ENCODE assay signal across 8 mouse cellular contexts in genomic region chr15:103295851-103296250, GRCm38 (mm10). TPM values are rescaled to one million over a fixed set of nuclear protein-coding genes. Genes with fewer than 3 reads are reported as not detected.
DNase-seq lines count a peak whose midpoint lies in the region; ATAC-seq and TF ChIP-seq lines count a peak whose summit lies in the region.
"Had no signal": no experiment of that assay in that cellular context is flagged by ENCODE, and none has a peak within 500 bp of the region (broad histone marks: within the 10 kb centered on the region; RNA-seq: fewer than 3 reads in every experiment).

No protein-coding gene starts in this region.

- peaks cover 19% of the 10 kb centered on the region for H3K4me1 ChIP-seq in lung, embryonic 14.5 days (ENCODE audit: insufficient read depth)
- no peaks in the 10 kb centered on the region for H3K4me1 ChIP-seq in lung, postnatal 0 days (ENCODE audit: insufficient read depth, low read depth, low read length)
- peaks cover 63% of the 10 kb centered on the region for H3K4me1 ChIP-seq in hindbrain, embryonic 13.5 days (replicated peaks)
- peaks cover 64% of the 10 kb centered on the region for H3K4me1 ChIP-seq in neural tube, embryonic 11.5 days (ENCODE audit: control insufficient read depth, insufficient read depth, low read length)

- no peaks in the 10 kb centered on the region for H3K27me3 ChIP-seq in lung, embryonic 14.5 days (ENCODE audit: insufficient read depth, low read length)
- H3K27me3 ChIP-seq in lung, postnatal 0 days (replicated peaks; ENCODE audit: insufficient read depth, low read length): no peaks in the 10 kb centered on the region
- H3K27me3 ChIP-seq in hindbrain, embryonic 13.5 days: no peaks in the 10 kb centered on the region
- H3K27me3 ChIP-seq in neural tube, embryonic 11.5 days (ENCODE audit: control insufficient read depth, insufficient read depth, low read length): no peaks in the 10 kb centered on the region
- H3K27me3 ChIP-seq: stomach, embryonic 15.5 days had no signal

- no peak overlapping the region for H3K4me3 ChIP-seq in lung, embryonic 14.5 days (ENCODE audit: low read depth, low read length)
- H3K4me3 ChIP-seq in lung, postnatal 0 days (ENCODE audit: low read depth, low read length): no peak overlapping the region
- H3K4me3 ChIP-seq in hindbrain, embryonic 13.5 days: no peak overlapping the region
- no peak overlapping the region for H3K4me3 ChIP-seq in neural tube, embryonic 11.5 days (ENCODE audit: low read depth, low read length)
- H3K4me3 ChIP-seq: stomach, embryonic 15.5 days had no signal

- no peak overlapping the region for H3K4me2 ChIP-seq in lung, embryonic 14.5 days
- no peak overlapping the region for H3K4me2 ChIP-seq in lung, postnatal 0 days (replicated peaks; ENCODE audit: low read depth, low read length)
- H3K4me2 ChIP-seq in hindbrain, embryonic 13.5 days: no peak overlapping the region
- H3K4me2 ChIP-seq in neural tube, embryonic 11.5 days (ENCODE audit: low read depth): no peak overlapping the region
- H3K4me2 ChIP-seq: stomach, embryonic 15.5 days had no signal

- H3K36me3 ChIP-seq in lung, embryonic 14.5 days (ENCODE audit: insufficient read depth): peaks cover 64% of the 10 kb centered on the region
- peaks cover 12% of the 10 kb centered on the region; the same call in 1 of the 2 replicates for H3K36me3 ChIP-seq in lung, postnatal 0 days (ENCODE audit: insufficient read depth, low read length)
- H3K36me3 ChIP-seq in hindbrain, embryonic 13.5 days: peaks cover 37% of the 10 kb centered on the region
- H3K36me3 ChIP-seq in neural tube, embryonic 11.5 days (ENCODE audit: control insufficient read depth, insufficient read depth, low read length): peaks cover 11% of the 10 kb centered on the region

- DNase-seq in lung, embryonic 14.5 days: no peak
- no peak for DNase-seq in lung, postnatal 0 days (ENCODE audit: low spot score)
- DNase-seq in embryo, embryonic 11.5 days (ENCODE audit: low read depth, low spot score): peak; percentile 59
- DNase-seq in neural tube, embryonic 11.5 days (ENCODE audit: low spot score): peak; percentile 46
- no peak for DNase-seq in right cerebral cortex, postnatal 14 days
- DNase-seq in Muller cell, postnatal 12 days (ENCODE audit: inconsistent ontology term): no peak

- peak overlapping the region; percentile 84 for H3K27ac ChIP-seq in lung, embryonic 14.5 days (ENCODE audit: low read depth)
- no peak overlapping the region for H3K27ac ChIP-seq in lung, postnatal 0 days (ENCODE audit: low read length)
- peak overlapping the region; percentile 100 for H3K27ac ChIP-seq in hindbrain, embryonic 13.5 days
- peak overlapping the region; percentile 99 for H3K27ac ChIP-seq in neural tube, embryonic 11.5 days (ENCODE audit: low read depth, low read length)
- H3K27ac ChIP-seq: stomach, embryonic 15.5 days had no signal

- ATAC-seq in lung, embryonic 14.5 days (ENCODE audit: insufficient read depth): no peak
- ATAC-seq in lung, postnatal 0 days: no peak
- no peak for ATAC-seq in hindbrain, embryonic 13.5 days (ENCODE audit: low FRiP score)
- ATAC-seq in neural tube, embryonic 11.5 days (ENCODE audit: insufficient read depth, low FRiP score, low TSS enrichment): no peak

- no peak overlapping the region for H3K9ac ChIP-seq in lung, embryonic 14.5 days
- H3K9ac ChIP-seq in lung, postnatal 0 days (replicated peaks; ENCODE audit: low read depth): no peak overlapping the region
- H3K9ac ChIP-seq in hindbrain, embryonic 13.5 days: peak overlapping the region; percentile 35; the same call in 1 of the 2 replicates
- H3K9ac ChIP-seq in neural tube, embryonic 11.5 days (ENCODE audit: low read length): peak overlapping the region; percentile 33
- H3K9ac ChIP-seq: stomach, embryonic 15.5 days had no signal

- no peak for TF ChIP-seq EP300 in lung, postnatal 0 days (IDR thresholded peaks at IDR 0.05)

- 26% methylated on average over 5 of the region's 5 CpGs for WGBS in lung, embryonic 14.5 days
- WGBS in lung, postnatal 0 days: 24% methylated on average over 5 of the region's 5 CpGs
- WGBS in hindbrain, embryonic 13.5 days: 10% methylated on average over 5 of the region's 5 CpGs
- WGBS in neural tube, embryonic 11.5 days: 8% methylated on average over 5 of the region's 5 CpGs

- no peaks in the 10 kb centered on the region; the same call in 1 of the 2 replicates for H3K9me3 ChIP-seq in lung, embryonic 14.5 days (ENCODE audit: low read depth, low read length)
- no peaks in the 10 kb centered on the region for H3K9me3 ChIP-seq in lung, postnatal 0 days (ENCODE audit: low read length)
- no peaks in the 10 kb centered on the region for H3K9me3 ChIP-seq in hindbrain, embryonic 13.5 days
- no peaks in the 10 kb centered on the region for H3K9me3 ChIP-seq in neural tube, embryonic 11.5 days (ENCODE audit: control insufficient read depth, low read length)
- H3K9me3 ChIP-seq: stomach, embryonic 15.5 days had no signal

- TF ChIP-seq CTCF in lung, embryonic 14.5 days (IDR thresholded peaks at IDR 0.05; ENCODE audit: low read depth): no peak
- no peak for TF ChIP-seq CTCF in lung, postnatal 0 days (IDR thresholded peaks at IDR 0.05)

RNA-seq across cellular contexts. Expression of gene Gpr84, which starts 14.6 kb away (rescaled TPM):
- polyA plus RNA-seq in lung, embryonic 14.5 days (2014; fragmentation: Nextera tagmentation; extraction: Ambion mirVana): 0.61 TPM in 1 of 2 replicates, not detected in the other
- 0.67 and 2.2 TPM in 2 replicates for polyA plus RNA-seq in lung, postnatal 0 days (2015; fragmentation: Nextera tagmentation; extraction: Ambion mirVana)
- 0.23 and 0.34 TPM in 2 replicates for polyA plus RNA-seq in hindbrain, embryonic 13.5 days (2015; fragmentation: Nextera tagmentation; extraction: Ambion mirVana)
- polyA plus RNA-seq in neural tube, embryonic 11.5 days (2014; fragmentation: Nextera tagmentation; extraction: Ambion mirVana): 0.34 and 0.50 TPM in 2 replicates

RNA-seq across cellular contexts. Expression of gene Copz1, which starts 23.3 kb away (rescaled TPM):
- polyA plus RNA-seq in lung, embryonic 14.5 days (2014; fragmentation: Nextera tagmentation; extraction: Ambion mirVana): 304 and 306 TPM in 2 replicates
- polyA plus RNA-seq in lung, postnatal 0 days (2015; fragmentation: Nextera tagmentation; extraction: Ambion mirVana): 162 and 163 TPM in 2 replicates
- 219 and 222 TPM in 2 replicates for polyA plus RNA-seq in hindbrain, embryonic 13.5 days (2015; fragmentation: Nextera tagmentation; extraction: Ambion mirVana)
- 307 and 317 TPM in 2 replicates for polyA plus RNA-seq in neural tube, embryonic 11.5 days (2014; fragmentation: Nextera tagmentation; extraction: Ambion mirVana)

RNA-seq across cellular contexts. Expression of gene Nfe2, which starts 37.6 kb away (rescaled TPM):
- 3.9 TPM in 2 replicates for polyA plus RNA-seq in lung, embryonic 14.5 days (2014; fragmentation: Nextera tagmentation; extraction: Ambion mirVana)
- 10.5 and 11.2 TPM in 2 replicates for polyA plus RNA-seq in lung, postnatal 0 days (2015; fragmentation: Nextera tagmentation; extraction: Ambion mirVana)
- 1.1 and 1.4 TPM in 2 replicates for polyA plus RNA-seq in hindbrain, embryonic 13.5 days (2015; fragmentation: Nextera tagmentation; extraction: Ambion mirVana)
- polyA plus RNA-seq in neural tube, embryonic 11.5 days (2014; fragmentation: Nextera tagmentation; extraction: Ambion mirVana): 6.5 and 7.3 TPM in 2 replicates

RNA-seq across cellular contexts. Expression of gene Zfp385a, which starts 44.0 kb away (rescaled TPM):
- polyA plus RNA-seq in lung, embryonic 14.5 days (2014; fragmentation: Nextera tagmentation; extraction: Ambion mirVana): 11.8 and 12.0 TPM in 2 replicates
- 5.0 and 6.5 TPM in 2 replicates for polyA plus RNA-seq in lung, postnatal 0 days (2015; fragmentation: Nextera tagmentation; extraction: Ambion mirVana)
- polyA plus RNA-seq in hindbrain, embryonic 13.5 days (2015; fragmentation: Nextera tagmentation; extraction: Ambion mirVana): 18.6 and 19.9 TPM in 2 replicates
- 26.1 and 27.5 TPM in 2 replicates for polyA plus RNA-seq in neural tube, embryonic 11.5 days (2014; fragmentation: Nextera tagmentation; extraction: Ambion mirVana)

RNA-seq across cellular contexts. Expression of gene Hnrnpa1, which starts 55.6 kb away (rescaled TPM):
- 1,022 and 1,035 TPM in 2 replicates for polyA plus RNA-seq in lung, embryonic 14.5 days (2014; fragmentation: Nextera tagmentation; extraction: Ambion mirVana)
- 200 and 211 TPM in 2 replicates for polyA plus RNA-seq in lung, postnatal 0 days (2015; fragmentation: Nextera tagmentation; extraction: Ambion mirVana)
- 901 and 926 TPM in 2 replicates for polyA plus RNA-seq in hindbrain, embryonic 13.5 days (2015; fragmentation: Nextera tagmentation; extraction: Ambion mirVana)
- polyA plus RNA-seq in neural tube, embryonic 11.5 days (2014; fragmentation: Nextera tagmentation; extraction: Ambion mirVana): 1,373 and 1,392 TPM in 2 replicates

Comparison
In these comparisons a context has a peak if more than half of its experiments do, and no peak if none do; other contexts are left out.
1. DNase-seq: peak in embryo, embryonic 11.5 days (single experiment) and neural tube, embryonic 11.5 days (single experiment); none in lung, embryonic 14.5 days (single experiment), lung, postnatal 0 days (single experiment), right cerebral cortex, postnatal 14 days (single experiment) and Muller cell, postnatal 12 days (single experiment).
2. H3K9ac ChIP-seq: peak in hindbrain, embryonic 13.5 days (single experiment) and neural tube, embryonic 11.5 days (single experiment); none in lung, embryonic 14.5 days (single experiment) and lung, postnatal 0 days (single experiment).